Mouse (Mus musculus): ENCODE measurements around the gene Pgap2.
A peak's percentile ranks its signal among the peaks of the same experiment; 100 is the strongest.

Pgap2 gene

GRCm38 (mm10) chr7:102267601-102268394 lies 57.8 kb downstream of the Pgap2 start, which contains the start of gene Stim1:
TSS of gene Stim1 (plus strand) at chr7:102267806.
- DNase-seq = peak in 1 of 2 experiments; percentile 31

DNA sequence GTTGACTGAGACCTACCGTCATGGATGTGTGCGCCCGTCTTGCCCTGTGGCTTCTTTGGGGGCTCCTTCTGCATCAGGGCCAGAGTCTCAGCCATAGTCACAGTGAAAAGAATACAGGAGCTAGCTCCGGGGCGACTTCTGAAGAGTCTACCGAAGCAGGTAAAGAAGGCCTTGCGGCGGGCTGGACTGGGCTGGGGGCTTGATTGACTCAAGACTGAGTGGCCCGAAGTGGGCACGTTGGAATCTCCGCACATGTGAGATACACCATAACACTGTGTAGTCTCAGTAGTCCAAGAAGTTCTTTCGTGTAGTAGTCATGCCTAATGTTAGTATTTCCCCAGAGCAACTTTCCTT lies 58.4 kb downstream of the Pgap2 start:
- DNase-seq = no peak

DNA sequence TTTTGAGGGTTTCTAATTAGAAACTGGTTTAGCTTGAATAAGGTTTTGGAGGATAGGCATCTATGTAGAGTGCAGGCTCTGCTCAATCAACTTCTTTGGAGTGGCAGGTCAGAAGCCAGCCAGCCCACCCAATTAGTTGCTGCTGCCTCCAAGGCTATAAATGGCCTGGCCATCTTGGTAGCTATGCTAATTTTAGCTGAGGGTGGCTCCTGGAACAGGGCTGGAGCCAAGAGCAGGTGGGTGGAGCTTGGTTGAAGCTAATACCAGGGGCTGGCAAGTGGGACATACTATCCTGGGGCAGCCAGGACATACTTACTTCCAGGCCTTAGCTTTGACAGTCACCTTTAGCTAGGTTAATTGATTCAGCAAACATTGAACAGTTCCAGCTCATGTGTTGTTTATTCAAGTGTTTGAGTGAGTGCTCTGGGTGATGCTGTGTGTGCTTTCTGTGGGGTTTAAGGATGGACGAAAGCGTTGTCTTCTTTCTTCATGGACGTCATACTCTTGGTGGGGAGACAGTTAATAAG lies 62.5 kb downstream of the Pgap2 start:
- no peak for DNase-seq

DNA sequence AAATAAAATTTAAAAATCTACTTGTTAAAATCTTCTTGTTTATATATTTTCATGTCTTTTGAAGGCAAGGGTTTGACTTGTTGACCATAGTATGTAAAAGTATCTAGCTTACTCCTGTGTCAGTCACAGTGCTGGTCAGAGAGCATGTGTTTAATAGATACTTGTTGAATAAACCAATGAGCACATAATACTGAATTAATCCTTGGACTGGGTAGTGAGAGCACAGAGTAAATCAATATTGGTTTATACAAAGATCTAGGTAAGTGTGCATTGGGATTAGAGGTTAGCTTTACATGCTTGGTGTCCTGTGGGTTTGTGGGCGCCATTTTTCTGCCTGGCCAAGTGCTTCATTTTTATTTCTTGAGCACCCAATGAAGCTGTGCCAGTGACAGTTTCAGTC lies 71.4 kb downstream of the Pgap2 start:
- no peak for DNase-seq

GRCm38 (mm10) chr7:102282261-102282660 lies 72.3 kb downstream of the Pgap2 start:
- DNase-seq = no peak
